Mouse (Mus musculus): ENCODE data around the gene Slc22a6. TPM values are rescaled to one million over a fixed set of nuclear protein-coding genes. Genes with fewer than 3 reads are reported as not detected.

The Slc22a6 gene
- polyA plus RNA-seq (2015; fragmentation: Nextera tagmentation; extraction: Ambion mirVana), result not detected in 2 replicates

DNA sequence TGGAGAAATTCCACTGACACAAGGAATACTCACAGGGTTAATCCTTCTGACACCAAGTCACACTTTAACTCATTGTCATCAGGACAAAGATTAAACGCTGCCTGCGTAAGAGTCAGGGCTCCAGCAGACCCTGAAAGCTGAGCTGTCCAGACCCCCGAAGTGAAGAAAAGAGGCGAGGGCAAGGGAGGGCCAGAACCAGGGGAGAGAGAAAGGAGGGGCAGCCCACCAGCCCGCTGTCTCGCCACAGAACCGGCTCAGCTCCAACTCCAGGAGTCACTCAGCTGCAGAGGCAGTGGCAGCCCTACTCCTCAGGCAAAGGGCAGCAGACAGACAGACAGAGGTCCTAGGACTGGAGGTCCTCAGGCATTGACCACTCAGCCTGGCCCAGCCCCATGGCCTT lies at the start of gene Slc22a6:
Gene Slc22a6, plus strand, starts transcription at position 136 of the 400 bp plus-strand sequence.
- no peak for ATAC-seq
- Histone ChIP-seq H3K27ac (ENCODE audit: low read length) (no peak within 1 kb of the TSS), H3K9me3 (ENCODE audit: control insufficient read depth, low read length) (no peaks in the 10 kb centered on the region)

DNA sequence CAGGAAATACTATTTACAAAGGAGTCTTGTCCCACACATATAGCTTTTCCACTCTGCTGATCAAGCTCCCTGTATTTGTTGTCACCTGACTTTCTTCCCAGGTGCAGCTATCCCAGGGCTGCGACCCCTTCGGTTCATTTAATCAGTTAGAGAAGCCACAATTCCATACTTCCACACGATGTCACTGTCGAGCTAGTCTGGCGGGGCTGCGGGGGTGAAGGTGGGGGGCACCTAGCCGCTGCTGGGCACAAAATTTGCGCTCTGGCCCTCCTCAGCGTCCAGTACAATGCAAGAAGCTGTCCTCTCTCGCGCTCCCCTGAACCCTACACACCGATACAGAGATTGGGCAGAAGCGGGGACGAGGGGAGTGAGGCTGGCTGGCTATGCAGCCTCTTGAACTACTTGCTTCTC lies 48.4 kb upstream of the Slc22a6 start:
- ATAC-seq, result peak; percentile 46
- Histone ChIP-seq H3K27ac (ENCODE audit: low read length) (no peak overlapping the region), H3K9ac (ENCODE audit: low read depth, low read length) (peak overlapping the region; percentile 51), H3K4me3 (ENCODE audit: low read length) (peak overlapping the region; percentile 29; the same call in 1 of the 2 replicates), H3K4me1 (ENCODE audit: control insufficient read depth, insufficient read depth, low read length) (peaks cover 2% of the 10 kb centered on the region; the same call in 1 of the 2 replicates), H3K9me3 (ENCODE audit: control insufficient read depth, low read length) (no peaks in the 10 kb centered on the region), H3K4me2 (ENCODE audit: low read depth, low read length) (peak overlapping the region; percentile 59), H3K27me3 (replicated peaks; ENCODE audit: control insufficient read depth, insufficient read depth, low read length) (no peaks in the 10 kb centered on the region), H3K36me3 (ENCODE audit: control insufficient read depth, insufficient read depth, low read length) (no peaks in the 10 kb centered on the region)
- WGBS, result 10% methylated on average over 14 of the region's 14 CpGs

More for the DNA sequence above, at the start of gene Slc22a6:
- no peaks in the 10 kb centered on the region for H3K4me1 ChIP-seq (ENCODE audit: control insufficient read depth, insufficient read depth, low read length)
- H3K27me3 ChIP-seq (replicated peaks; ENCODE audit: control insufficient read depth, insufficient read depth, low read length), result no peaks in the 10 kb centered on the region
- H3K4me3 ChIP-seq (ENCODE audit: low read length), result no peak within 1 kb of the TSS
- H3K36me3 ChIP-seq (ENCODE audit: control insufficient read depth, insufficient read depth, low read length), result no peaks in the 10 kb centered on the region
- 26% methylated on average over 7 of the region's 7 CpGs for WGBS
- H3K9ac ChIP-seq (ENCODE audit: low read depth, low read length), result no peak within 1 kb of the TSS
- no peak within 1 kb of the TSS for H3K4me2 ChIP-seq (ENCODE audit: low read depth, low read length)

DNA sequence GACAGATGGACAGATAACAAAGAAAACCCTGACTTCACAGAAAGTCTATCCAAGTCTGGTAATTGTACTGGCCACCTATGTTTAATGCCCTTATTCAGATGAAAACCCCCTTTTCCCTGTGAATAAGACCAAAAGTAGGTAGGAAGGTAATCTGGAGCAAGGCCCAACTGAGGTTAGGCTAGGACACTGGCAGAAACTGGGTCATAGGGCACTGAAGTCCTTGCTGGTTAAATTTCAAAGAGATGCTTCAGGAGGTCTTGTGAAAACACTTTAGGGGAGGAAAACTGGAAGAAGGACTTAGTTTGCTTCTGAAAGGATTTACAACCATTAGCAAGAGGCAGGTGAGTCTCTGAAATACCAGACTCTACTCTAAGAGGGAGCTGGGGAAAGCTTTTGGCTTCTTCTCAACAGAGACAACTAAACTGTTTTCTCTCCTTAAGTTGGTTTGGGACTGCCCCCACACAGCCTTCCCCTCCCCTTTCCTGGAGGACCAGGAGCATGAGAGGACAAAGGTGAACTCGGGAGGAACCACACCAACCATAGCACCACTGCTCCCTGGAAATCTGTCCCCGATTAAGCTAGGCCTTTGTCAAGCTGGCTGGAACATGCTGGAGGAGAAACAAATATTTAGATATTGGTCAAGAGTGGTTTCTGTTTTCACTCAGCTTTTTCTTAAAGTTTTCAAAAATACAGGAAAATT lies 47.3 kb upstream of the Slc22a6 start:
- no peak overlapping the region for H3K4me3 ChIP-seq (ENCODE audit: low read length)
- H3K4me1 ChIP-seq (ENCODE audit: control insufficient read depth, insufficient read depth, low read length), result peaks cover 2% of the 10 kb centered on the region; the same call in 1 of the 2 replicates
- no peak overlapping the region for H3K9ac ChIP-seq (ENCODE audit: low read depth, low read length)
- H3K36me3 ChIP-seq (ENCODE audit: control insufficient read depth, insufficient read depth, low read length), result no peaks in the 10 kb centered on the region
- no peaks in the 10 kb centered on the region for H3K9me3 ChIP-seq (ENCODE audit: control insufficient read depth, low read length)
- H3K27ac ChIP-seq (ENCODE audit: low read length), result no peak overlapping the region
- 42% methylated on average over 2 of the region's 2 CpGs for WGBS
- ATAC-seq, result no peak; the same call in 1 of the 2 replicates
- no peak overlapping the region for H3K4me2 ChIP-seq (ENCODE audit: low read depth, low read length)
- H3K27me3 ChIP-seq (replicated peaks; ENCODE audit: control insufficient read depth, insufficient read depth, low read length), result no peaks in the 10 kb centered on the region

DNA sequence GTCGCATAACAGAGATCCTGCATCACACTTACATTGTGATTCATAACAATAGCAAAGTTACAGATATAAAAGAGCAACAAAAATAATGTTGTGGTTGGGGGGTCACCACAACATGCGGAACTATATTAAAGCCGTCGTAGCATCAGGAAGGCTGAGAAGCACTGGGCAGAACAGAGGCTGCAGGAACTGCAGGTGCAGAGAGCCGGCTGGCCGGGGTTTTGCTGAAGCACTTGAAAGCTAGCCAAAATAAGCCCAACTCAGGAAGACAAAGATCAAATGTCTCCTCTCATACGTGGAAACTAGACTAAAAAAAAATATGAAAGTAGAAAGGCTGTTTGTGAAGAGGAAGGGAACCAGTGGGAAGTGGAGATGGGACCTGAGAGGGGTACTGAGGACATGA lies 46.1 kb upstream of the Slc22a6 start:
- H3K36me3 ChIP-seq (ENCODE audit: control insufficient read depth, insufficient read depth, low read length), result no peaks in the 10 kb centered on the region
- no peak overlapping the region for H3K4me2 ChIP-seq (ENCODE audit: low read depth, low read length)
- H3K9me3 ChIP-seq (ENCODE audit: control insufficient read depth, low read length), result no peaks in the 10 kb centered on the region
- H3K27ac ChIP-seq (ENCODE audit: low read length), result no peak overlapping the region
- no peaks in the 10 kb centered on the region for H3K27me3 ChIP-seq (replicated peaks; ENCODE audit: control insufficient read depth, insufficient read depth, low read length)
- no peak overlapping the region for H3K9ac ChIP-seq (ENCODE audit: low read depth, low read length)
- WGBS, result 61% methylated on average over 7 of the region's 7 CpGs
- H3K4me3 ChIP-seq (ENCODE audit: low read length), result no peak overlapping the region
- no peak for ATAC-seq
- peaks cover 2% of the 10 kb centered on the region; the same call in 1 of the 2 replicates for H3K4me1 ChIP-seq (ENCODE audit: control insufficient read depth, insufficient read depth, low read length)

DNA sequence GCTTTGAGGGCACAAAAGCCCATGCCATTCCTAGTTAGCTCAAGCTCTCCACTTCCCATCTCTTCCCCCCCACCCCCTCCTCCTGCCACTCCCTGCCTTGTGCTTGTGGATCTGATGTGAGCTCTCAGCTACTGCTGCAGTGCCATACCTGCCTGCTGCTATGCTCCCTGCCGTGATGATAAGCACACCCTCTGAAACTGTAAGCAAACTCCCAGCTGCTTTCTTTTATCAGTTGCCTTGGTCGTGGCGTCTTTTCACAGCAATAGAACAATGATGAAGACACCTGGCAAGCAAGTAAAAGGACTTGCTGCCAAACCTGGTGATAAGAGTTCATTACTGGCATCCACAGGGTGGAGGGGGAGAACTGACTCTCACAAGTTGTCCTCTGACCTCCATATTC lies 45.4 kb upstream of the Slc22a6 start:
- Histone ChIP-seq H3K4me3 (ENCODE audit: low read length) (no peak overlapping the region), H3K4me1 (ENCODE audit: control insufficient read depth, insufficient read depth, low read length) (peaks cover under 1% of the 10 kb centered on the region; the same call in 1 of the 2 replicates), H3K9me3 (ENCODE audit: control insufficient read depth, low read length) (no peaks in the 10 kb centered on the region), H3K36me3 (ENCODE audit: control insufficient read depth, insufficient read depth, low read length) (no peaks in the 10 kb centered on the region), H3K9ac (ENCODE audit: low read depth, low read length) (no peak overlapping the region), H3K27ac (ENCODE audit: low read length) (no peak overlapping the region), H3K4me2 (ENCODE audit: low read depth, low read length) (no peak overlapping the region), H3K27me3 (replicated peaks; ENCODE audit: control insufficient read depth, insufficient read depth, low read length) (no peaks in the 10 kb centered on the region)
- WGBS, result 22% methylated on average over 3 of the region's 3 CpGs
- no peak for ATAC-seq

DNA sequence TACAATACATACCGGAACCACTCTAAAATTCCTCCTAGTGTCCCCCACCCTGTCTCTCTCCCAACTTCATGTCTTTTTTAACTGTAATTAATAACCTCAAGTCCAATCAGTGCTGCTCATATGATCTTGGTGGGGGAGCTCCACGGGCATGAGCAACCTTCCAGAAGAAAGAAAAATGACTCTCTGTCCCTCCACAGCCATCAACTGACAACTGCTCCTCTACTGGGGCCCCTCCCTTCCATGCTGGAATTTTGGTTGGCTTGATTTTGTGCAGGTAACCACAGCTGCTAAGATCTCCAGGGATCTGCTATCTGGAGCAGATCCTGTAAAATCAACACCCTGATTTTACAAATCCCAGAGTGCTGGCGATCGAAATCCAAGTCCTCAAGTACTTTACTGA lies 40.4 kb upstream of the Slc22a6 start:
- no peak for ATAC-seq
- Histone ChIP-seq H3K4me2 (ENCODE audit: low read depth, low read length) (no peak overlapping the region), H3K4me3 (ENCODE audit: low read length) (no peak overlapping the region), H3K9ac (ENCODE audit: low read depth, low read length) (no peak overlapping the region), H3K9me3 (ENCODE audit: control insufficient read depth, low read length) (no peaks in the 10 kb centered on the region), H3K27ac (ENCODE audit: low read length) (no peak overlapping the region), H3K36me3 (ENCODE audit: control insufficient read depth, insufficient read depth, low read length) (no peaks in the 10 kb centered on the region), H3K27me3 (replicated peaks; ENCODE audit: control insufficient read depth, insufficient read depth, low read length) (no peaks in the 10 kb centered on the region), H3K4me1 (ENCODE audit: control insufficient read depth, insufficient read depth, low read length) (no peaks in the 10 kb centered on the region)
- WGBS, result 82% methylated on average over 4 of the region's 4 CpGs

DNA sequence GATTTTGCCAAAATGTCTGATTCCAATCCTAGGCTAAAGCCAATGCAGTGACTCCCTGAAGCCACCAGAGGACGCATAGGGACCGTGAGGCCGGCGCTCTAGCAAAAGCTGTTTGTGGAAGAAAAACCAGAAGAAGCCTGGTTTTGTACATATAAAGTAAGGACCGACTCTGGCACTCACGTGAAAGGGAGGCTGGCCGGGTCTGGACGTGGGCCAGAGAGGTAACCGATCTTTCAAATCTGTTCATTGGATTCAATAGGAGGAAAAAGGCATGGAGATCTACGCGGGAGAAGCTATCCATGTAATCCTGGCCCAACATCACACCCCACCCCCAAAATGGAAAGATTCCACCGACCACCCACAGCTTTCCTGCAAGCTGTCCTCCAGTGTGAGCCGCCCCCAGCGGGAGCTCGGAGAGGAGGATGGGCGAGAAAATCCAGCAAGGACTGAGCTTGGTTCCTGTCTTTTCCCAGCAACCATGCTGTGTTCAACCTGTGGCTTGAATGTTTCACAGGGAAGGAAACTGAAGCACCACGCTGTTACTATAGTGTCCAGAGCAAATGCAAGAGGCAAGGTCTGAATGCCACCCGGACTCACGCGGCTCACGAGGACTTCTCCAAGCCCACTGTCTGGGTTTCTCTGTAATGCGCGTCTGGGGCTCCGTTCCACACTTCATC lies 39.4 kb upstream of the Slc22a6 start:
- Histone ChIP-seq H3K4me2 (ENCODE audit: low read depth, low read length) (peak overlapping the region; percentile 63), H3K4me1 (ENCODE audit: control insufficient read depth, insufficient read depth, low read length) (no peaks in the 10 kb centered on the region), H3K36me3 (ENCODE audit: control insufficient read depth, insufficient read depth, low read length) (no peaks in the 10 kb centered on the region), H3K27ac (ENCODE audit: low read length) (no peak overlapping the region), H3K27me3 (replicated peaks; ENCODE audit: control insufficient read depth, insufficient read depth, low read length) (no peaks in the 10 kb centered on the region), H3K9me3 (ENCODE audit: control insufficient read depth, low read length) (no peaks in the 10 kb centered on the region), H3K9ac (ENCODE audit: low read depth, low read length) (peak overlapping the region; percentile 34), H3K4me3 (ENCODE audit: low read length) (peak overlapping the region; percentile 28)
- ATAC-seq, result peak; percentile 87
- WGBS, result 8% methylated on average over 24 of the region's 24 CpGs

DNA sequence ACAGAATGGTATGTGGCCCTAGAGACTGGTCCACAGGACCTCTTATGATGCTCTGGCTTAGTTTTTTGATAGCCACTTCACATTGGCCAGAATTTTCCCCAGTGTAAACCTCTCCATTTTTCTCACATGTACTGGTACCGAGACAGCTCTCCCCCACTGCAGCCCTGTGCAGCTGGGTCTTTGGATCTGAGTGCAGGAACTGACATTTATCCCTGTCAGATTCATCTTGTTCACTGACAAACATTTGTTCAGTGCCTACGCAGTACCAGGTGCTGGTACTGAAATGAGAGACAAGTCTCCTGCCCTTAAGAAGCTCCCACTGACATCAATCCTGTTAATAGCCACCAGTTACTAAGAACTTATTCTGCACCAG lies 38.9 kb upstream of the Slc22a6 start:
- H3K27ac ChIP-seq (ENCODE audit: low read length), result no peak overlapping the region
- 39% methylated on average over 2 of the region's 2 CpGs for WGBS
- no peak for ATAC-seq
- H3K4me1 ChIP-seq (ENCODE audit: control insufficient read depth, insufficient read depth, low read length), result no peaks in the 10 kb centered on the region
- H3K9ac ChIP-seq (ENCODE audit: low read depth, low read length), result 0 out of 2 replicates have a peak overlapping the region, but pooled peaks have one; percentile 34
- no peaks in the 10 kb centered on the region for H3K36me3 ChIP-seq (ENCODE audit: control insufficient read depth, insufficient read depth, low read length)
- no peaks in the 10 kb centered on the region for H3K27me3 ChIP-seq (replicated peaks; ENCODE audit: control insufficient read depth, insufficient read depth, low read length)
- H3K4me2 ChIP-seq (ENCODE audit: low read depth, low read length), result peak overlapping the region; percentile 63
- H3K4me3 ChIP-seq (ENCODE audit: low read length), result peak overlapping the region; percentile 28
- no peaks in the 10 kb centered on the region for H3K9me3 ChIP-seq (ENCODE audit: control insufficient read depth, low read length)

DNA sequence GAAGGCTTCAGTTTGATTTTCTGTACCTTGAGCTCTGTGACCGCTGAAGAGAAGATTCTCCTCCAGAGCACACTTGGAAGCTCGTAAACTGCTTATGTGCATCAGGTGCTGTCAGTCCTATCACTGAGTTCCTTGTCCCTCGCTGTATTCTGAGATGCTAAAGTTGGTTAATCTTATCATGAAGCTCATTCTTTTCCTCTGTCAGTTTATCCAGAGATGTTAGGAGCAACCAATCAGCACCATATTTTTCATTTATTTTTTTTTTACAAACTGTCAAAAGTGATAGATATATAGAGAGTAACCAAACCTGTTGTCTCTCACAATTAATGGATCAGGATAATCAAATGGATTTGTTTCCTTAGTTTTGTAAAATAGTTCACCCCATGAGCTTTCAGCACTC lies 32.5 kb upstream of the Slc22a6 start:
- no peak for ATAC-seq
- no peak overlapping the region for H3K9ac ChIP-seq (ENCODE audit: low read depth, low read length)
- no peaks in the 10 kb centered on the region for H3K9me3 ChIP-seq (ENCODE audit: control insufficient read depth, low read length)
- H3K36me3 ChIP-seq (ENCODE audit: control insufficient read depth, insufficient read depth, low read length), result no peaks in the 10 kb centered on the region
- H3K4me3 ChIP-seq (ENCODE audit: low read length), result no peak overlapping the region
- WGBS, result 68% methylated on average over 3 of the region's 3 CpGs
- H3K27ac ChIP-seq (ENCODE audit: low read length), result no peak overlapping the region
- no peaks in the 10 kb centered on the region for H3K4me1 ChIP-seq (ENCODE audit: control insufficient read depth, insufficient read depth, low read length)
- H3K4me2 ChIP-seq (ENCODE audit: low read depth, low read length), result no peak overlapping the region
- H3K27me3 ChIP-seq (replicated peaks; ENCODE audit: control insufficient read depth, insufficient read depth, low read length), result no peaks in the 10 kb centered on the region

Data from intestine, embryonic 16.5 days (tissue).